Mouse (Mus musculus) kidney, embryonic 16.5 days (tissue): ENCODE measurements around the gene Grid2ip. TPM values are rescaled to one million over a fixed set of nuclear protein-coding genes. Genes with fewer than 3 reads are reported as not detected.
"Not testable (repeated sequence)": the region's sequence is repeated elsewhere in the genome, so short reads cannot be mapped to it uniquely, and the experiment has no call there.

Source experiments
- ATAC-seq: fragments of 200-750 bp; cut with Nextera tagmentation; 2 replicates; pipeline ENCODE4 v1.8.0; 2017; ENCODE audit warnings: moderate TSS enrichment; ENCODE audit not compliant: low FRiP score, low TSS enrichment
- H3K27ac ChIP-seq: fragments of 300-500 bp; sonication (generic); 2 replicates; pipeline ENCODE4 v1.5.1; 2014; ENCODE audit warnings: low read length
- H3K27me3 ChIP-seq: fragments of 300-500 bp; sonication (generic); 2 replicates; pipeline ENCODE4 v1.6.1; 2014; ENCODE audit warnings: low read length, control low read depth, mixed read lengths; ENCODE audit not compliant: insufficient read depth
- H3K36me3 ChIP-seq: fragments of 300-500 bp; sonication (generic); 2 replicates; pipeline ENCODE4 v1.6.1; 2014; ENCODE audit warnings: low read length, control low read depth, mixed read lengths; ENCODE audit not compliant: insufficient read depth
- H3K4me1 ChIP-seq: fragments of 300-500 bp; sonication (generic); 2 replicates; pipeline ENCODE4 v1.6.1; 2014; ENCODE audit warnings: low read length, control low read depth, mixed read lengths; ENCODE audit not compliant: insufficient read depth
- H3K4me2 ChIP-seq: fragments of 300-500 bp; sonication (generic); replicated peaks from 2 replicates; pipeline ENCODE4 v1.6.1; 2014; ENCODE audit warnings: low read depth, low read length
- H3K4me3 ChIP-seq: fragments of 300-500 bp; sonication (generic); 2 replicates; pipeline ENCODE4 v1.5.1; 2014; ENCODE audit warnings: mild to moderate bottlenecking, low read length
- H3K9ac ChIP-seq: fragments of 300-500 bp; sonication (generic); replicated peaks from 2 replicates; pipeline ENCODE4 v1.6.1; 2014; ENCODE audit warnings: low read length
- H3K9me3 ChIP-seq: fragments of 300-500 bp; sonication (generic); 2 replicates; pipeline ENCODE4 v1.6.1; 2016; ENCODE audit warnings: low read length, control low read depth
- WGBS: fragments of 180-500 bp; shearing (Covaris S2); extraction: QIAGEN DNeasy Blood & Tissue Kit; methylation state at CpG from one replicate; pipeline ENCODE4 v1.1.7; 2014; 5-methylcytosine and 5-hydroxymethylcytosine counted together
- polyA plus RNA-seq: library from polyadenylated mRNA; unstranded; fragments of >200 nt; fragmentation: Nextera tagmentation; extraction: Ambion mirVana; gene quantifications from 2 replicates; pipeline ENCODE4 v1.2.1, GENCODE M21; 2015

Gene Grid2ip
- polyA plus RNA-seq, 1 experiment from 2014 or later, result 0.07 TPM

- H3K27ac ChIP-seq, result no peak overlapping the region
- WGBS, result 7% methylated on average over 21 of the region's 21 CpGs
- peaks cover 49% of the 10 kb centered on the region for H3K27me3 ChIP-seq
- H3K4me3 ChIP-seq, result peak overlapping the region; percentile 30
- peaks cover 5% of the 10 kb centered on the region; the same call in 1 of the 2 replicates for H3K9me3 ChIP-seq
- H3K4me2 ChIP-seq, result peak overlapping the region; percentile 51
- H3K4me1 ChIP-seq, result peaks cover 3% of the 10 kb centered on the region; the same call in 1 of the 2 replicates
- H3K36me3 ChIP-seq, result no peaks in the 10 kb centered on the region
- ATAC-seq, result peak; percentile 68; the same call in 1 of the 2 replicates
- peak overlapping the region; percentile 36; the same call in 1 of the 2 replicates for H3K9ac ChIP-seq
These were observed 18.1 kb downstream of the Grid2ip start for GRCm38 (mm10) chr5:143375242-143375641.

GRCm38 (mm10) chr5:143376156-143376555 is 19.0 kb downstream of the Grid2ip start:
- Histone ChIP-seq H3K4me1 (peaks cover 3% of the 10 kb centered on the region; the same call in 1 of the 2 replicates), H3K9me3 (peaks cover 5% of the 10 kb centered on the region; the same call in 1 of the 2 replicates), H3K4me3 (no peak overlapping the region), H3K4me2 (no peak overlapping the region), H3K36me3 (no peaks in the 10 kb centered on the region), H3K27me3 (peaks cover 40% of the 10 kb centered on the region), H3K27ac (no peak overlapping the region), H3K9ac (no peak overlapping the region)
- 81% methylated on average over 4 of the region's 4 CpGs for WGBS
- no peak for ATAC-seq

GRCm38 (mm10) chr5:143386797-143387621 is 29.9 kb downstream of the Grid2ip start:
- ATAC-seq, result peak; percentile 89
- WGBS, result 7% methylated on average over 39 of the region's 39 CpGs
- peaks cover 10% of the 10 kb centered on the region for H3K4me1 ChIP-seq

GRCm38 (mm10) chr5:143394184-143394583 is 37.0 kb downstream of the Grid2ip start:
- Histone ChIP-seq H3K4me1 (no peaks in the 10 kb centered on the region), H3K36me3 (0 out of 2 replicates have a peak, but pooled peaks cover 5% of the 10 kb centered on the region), H3K9me3 (peaks cover 3% of the 10 kb centered on the region; the same call in 1 of the 2 replicates), H3K9ac (no peak overlapping the region), H3K27ac (no peak overlapping the region), H3K4me3 (no peak overlapping the region), H3K27me3 (no peaks in the 10 kb centered on the region), H3K4me2 (no peak overlapping the region)
- WGBS, result 80% methylated on average over 7 of the region's 7 CpGs
- no peak for ATAC-seq

More at GRCm38 (mm10) chr5:143386797-143387621, 29.9 kb downstream of the Grid2ip start:
- Histone ChIP-seq H3K27ac (no peak overlapping the region), H3K36me3 (no peaks in the 10 kb centered on the region), H3K9me3 (no peaks in the 10 kb centered on the region), H3K27me3 (peaks cover 11% of the 10 kb centered on the region; the same call in 1 of the 2 replicates), H3K4me3 (peak overlapping the region; percentile 45), H3K9ac (peak overlapping the region; percentile 41), H3K4me2 (peak overlapping the region; percentile 72)

GRCm38 (mm10) chr5:143394966-143395365 is 37.8 kb downstream of the Grid2ip start:
- H3K4me1 ChIP-seq, H3K4me3 ChIP-seq, H3K4me2 ChIP-seq, ATAC-seq, H3K27ac ChIP-seq, H3K36me3 ChIP-seq, H3K9ac ChIP-seq, H3K27me3 ChIP-seq, H3K9me3 ChIP-seq: not testable (repeated sequence)
- 89% methylated on average over 2 of the region's 2 CpGs for WGBS

GRCm38 (mm10) chr5:143395649-143396048 is 38.5 kb downstream of the Grid2ip start:
- Histone ChIP-seq H3K27me3 (no peaks in the 10 kb centered on the region), H3K9me3 (peaks cover 3% of the 10 kb centered on the region; the same call in 1 of the 2 replicates), H3K36me3 (0 out of 2 replicates have a peak, but pooled peaks cover 5% of the 10 kb centered on the region), H3K4me2 (no peak overlapping the region), H3K4me1 (no peaks in the 10 kb centered on the region), H3K9ac (no peak overlapping the region), H3K27ac (no peak overlapping the region), H3K4me3 (no peak overlapping the region)
- no peak for ATAC-seq
- WGBS, result 40% methylated on average over 2 of the region's 2 CpGs

- no peak for ATAC-seq
- 86% methylated on average over 12 of the region's 12 CpGs for WGBS
These were observed 43.4 kb downstream of the Grid2ip start for GRCm38 (mm10) chr5:143400501-143400900.

GRCm38 (mm10) chr5:143401556-143401955 is 44.4 kb downstream of the Grid2ip start:
- Histone ChIP-seq H3K36me3 (peaks cover 15% of the 10 kb centered on the region; the same call in 1 of the 2 replicates), H3K9ac (no peak overlapping the region), H3K9me3 (no peaks in the 10 kb centered on the region), H3K4me2 (no peak overlapping the region), H3K4me3 (no peak overlapping the region), H3K27ac (no peak overlapping the region), H3K27me3 (no peaks in the 10 kb centered on the region), H3K4me1 (peaks cover 24% of the 10 kb centered on the region)
- ATAC-seq, result no peak
- 66% methylated on average over 2 of the region's 2 CpGs for WGBS

More at GRCm38 (mm10) chr5:143400501-143400900, 43.4 kb downstream of the Grid2ip start:
- Histone ChIP-seq H3K27me3 (no peaks in the 10 kb centered on the region), H3K4me3 (no peak overlapping the region), H3K9me3 (no peaks in the 10 kb centered on the region), H3K4me2 (no peak overlapping the region), H3K4me1 (peaks cover 18% of the 10 kb centered on the region), H3K36me3 (peaks cover 9% of the 10 kb centered on the region; the same call in 1 of the 2 replicates), H3K9ac (no peak overlapping the region), H3K27ac (no peak overlapping the region)

- peak within 1 kb of the TSS; percentile 74 for H3K4me2 ChIP-seq
- H3K36me3 ChIP-seq, result peaks cover 24% of the 10 kb centered on the region
- no peaks in the 10 kb centered on the region for H3K9me3 ChIP-seq
- peaks cover 26% of the 10 kb centered on the region for H3K4me1 ChIP-seq
- peak; percentile 96 for ATAC-seq
- H3K27me3 ChIP-seq, result no peaks in the 10 kb centered on the region
- H3K27ac ChIP-seq, result peak within 1 kb of the TSS; percentile 86
- H3K9ac ChIP-seq, result peak within 1 kb of the TSS; percentile 95
- H3K4me3 ChIP-seq, result peak within 1 kb of the TSS; percentile 94
- WGBS, result under 1% methylated on average over 69 of the region's 72 CpGs
These were observed 46.3 kb downstream of the Grid2ip start, which contains the start of gene Kdelr2 for GRCm38 (mm10) chr5:143403221-143404147. Kdelr2 (plus strand) TSS chr5:143403838.
